26 mouse cellular contexts compared by ENCODE assay signal in the genomic region with DNA sequence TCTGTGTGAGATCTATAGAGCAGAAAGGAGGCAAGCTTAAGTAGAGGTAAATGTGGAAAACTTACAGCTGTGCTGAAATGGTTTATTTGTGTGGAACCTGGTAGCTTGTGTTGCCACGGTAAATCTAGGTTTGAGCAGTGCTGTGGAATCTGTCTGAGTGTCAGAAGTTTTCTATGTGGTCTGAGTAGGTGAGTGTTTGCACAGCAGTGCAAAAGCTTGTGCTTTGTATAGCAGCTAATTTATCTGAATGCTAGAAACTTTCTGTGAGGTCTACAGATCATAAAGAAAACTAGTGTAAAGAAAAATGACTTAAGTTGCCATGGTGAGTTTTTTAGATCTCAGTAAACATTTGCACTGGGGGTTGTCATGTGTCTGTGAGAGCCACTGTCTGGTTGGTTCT. TPM values are rescaled to one million over a fixed set of nuclear protein-coding genes. Genes with fewer than 3 reads are reported as not detected.
"Had no signal": no experiment of that assay in that cellular context is flagged by ENCODE, and none has a peak within 500 bp of the region (broad histone marks: within the 10 kb centered on the region; RNA-seq: fewer than 3 reads in every experiment).

No protein-coding gene starts in this region.

- H3K36me3 ChIP-seq: liver, embryonic 12.5 days; midbrain, embryonic 13.5 days; midbrain, embryonic 15.5 days; neural tube, embryonic 13.5 days; neural tube, embryonic 15.5 days had no signal

- DNase-seq: lung, adult 18-20 months; lung, embryonic 14.5 days; lung, postnatal 10 days; retina, postnatal 1 day; right cerebral cortex, adult 18-20 months; right cerebral cortex, postnatal 25 days; right cerebral cortex, postnatal 4 days; spleen, adult 18-20 months; thymus, adult 18-20 months; thymus, postnatal 14 days; thymus, postnatal 36 days had no signal

- H3K4me2 ChIP-seq: liver, embryonic 12.5 days; lung, embryonic 14.5 days; midbrain, embryonic 11.5 days; midbrain, embryonic 13.5 days; midbrain, embryonic 15.5 days; neural tube, embryonic 13.5 days; neural tube, embryonic 15.5 days had no signal

- H3K27me3 ChIP-seq: liver, embryonic 12.5 days; megakaryocyte, embryonic 14.5 days; midbrain, embryonic 13.5 days; midbrain, embryonic 15.5 days; neural tube, embryonic 13.5 days; neural tube, embryonic 15.5 days had no signal

- H3K27ac ChIP-seq: liver, embryonic 12.5 days; liver, embryonic 14.5 days; macrophage; midbrain, embryonic 13.5 days; midbrain, embryonic 15.5 days; neural tube, embryonic 13.5 days; neural tube, embryonic 15.5 days had no signal

- H3K9ac ChIP-seq: liver, embryonic 12.5 days; liver, embryonic 14.5 days; lung, embryonic 14.5 days; midbrain, embryonic 13.5 days; midbrain, embryonic 15.5 days; neural tube, embryonic 13.5 days; neural tube, embryonic 15.5 days had no signal

- H3K4me3 ChIP-seq: liver, embryonic 12.5 days; megakaryocyte, embryonic 14.5 days; midbrain, embryonic 13.5 days; midbrain, embryonic 15.5 days; neural tube, embryonic 13.5 days; neural tube, embryonic 15.5 days had no signal

- H3K9me3 ChIP-seq: liver, embryonic 12.5 days; megakaryocyte, embryonic 14.5 days had no signal

- H3K4me1 ChIP-seq: liver, embryonic 12.5 days; megakaryocyte, embryonic 14.5 days; midbrain, embryonic 13.5 days; midbrain, embryonic 15.5 days; neural tube, embryonic 13.5 days; neural tube, embryonic 15.5 days had no signal

- ATAC-seq: liver, embryonic 12.5 days; midbrain, embryonic 13.5 days; midbrain, embryonic 15.5 days had no signal

RNA-seq across cellular contexts. Expression of gene Skint6, which starts 34.1 kb away (rescaled TPM):
- polyA plus RNA-seq: liver, embryonic 12.5 days; liver, embryonic 14.5 days; liver, embryonic 16.5 days; lung, embryonic 14.5 days; lung, embryonic 16.5 days; macrophage; midbrain, embryonic 11.5 days; midbrain, embryonic 13.5 days; midbrain, embryonic 15.5 days; midbrain, postnatal 0 days; neural tube, embryonic 11.5 days; neural tube, embryonic 13.5 days; neural tube, embryonic 15.5 days; small intestine, adult 2 months; thymus, postnatal 0 days had no signal
